Mouse (Mus musculus) CH12F3 (cell line): Measurements from ENCODE around the gene Nt5e.

Source experiments
- in situ Hi-C: fragments of 300-500 bp; cut with MboI; formaldehyde crosslinking; loops from 2 replicates; pipeline ENCODE4 v1.14.3; 2020; ENCODE audit warnings: low sequenced_read_pairs

Gene Nt5e

DNA sequence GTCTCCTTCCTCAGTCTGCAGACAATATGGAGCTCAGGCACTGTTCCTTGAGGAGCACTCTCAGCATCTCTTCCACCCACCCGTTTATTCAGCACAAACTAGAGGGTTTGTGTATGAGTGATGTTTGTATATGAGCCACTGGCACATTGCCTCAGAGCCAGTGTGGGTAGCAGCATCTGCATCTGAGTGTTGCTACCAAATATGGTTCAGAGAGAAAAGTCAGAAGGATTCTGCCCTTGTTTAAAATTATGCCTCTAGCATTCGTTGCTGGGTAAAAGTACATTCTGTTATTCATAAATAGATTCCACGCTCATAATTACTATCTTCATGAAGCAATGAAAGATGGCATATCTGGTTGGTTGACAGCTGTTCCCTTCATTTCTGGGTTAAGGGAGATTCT is 15.7 kb downstream of the Nt5e start:
- in situ Hi-C loops, result no loop called here

DNA sequence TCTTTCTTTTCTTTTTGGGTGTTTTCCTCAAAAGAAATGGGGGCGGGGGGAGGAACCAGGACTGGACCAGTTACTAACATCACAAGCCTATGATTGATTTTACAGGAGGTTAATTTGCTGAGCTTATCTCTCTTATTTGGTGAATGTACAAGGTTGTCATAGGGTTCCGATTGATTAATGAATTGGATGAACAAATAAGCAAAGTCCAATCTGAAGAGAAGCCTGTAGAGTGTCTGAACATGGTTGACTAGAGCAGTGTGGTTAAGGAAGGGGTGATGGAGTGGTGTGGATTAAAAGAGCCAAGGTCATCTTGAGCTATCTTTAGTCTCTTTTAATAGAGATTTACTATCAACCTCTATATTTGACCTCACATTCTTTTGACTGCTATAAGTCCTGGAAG is 17.4 kb downstream of the Nt5e start:
- in situ Hi-C loops, result no loop called here

DNA sequence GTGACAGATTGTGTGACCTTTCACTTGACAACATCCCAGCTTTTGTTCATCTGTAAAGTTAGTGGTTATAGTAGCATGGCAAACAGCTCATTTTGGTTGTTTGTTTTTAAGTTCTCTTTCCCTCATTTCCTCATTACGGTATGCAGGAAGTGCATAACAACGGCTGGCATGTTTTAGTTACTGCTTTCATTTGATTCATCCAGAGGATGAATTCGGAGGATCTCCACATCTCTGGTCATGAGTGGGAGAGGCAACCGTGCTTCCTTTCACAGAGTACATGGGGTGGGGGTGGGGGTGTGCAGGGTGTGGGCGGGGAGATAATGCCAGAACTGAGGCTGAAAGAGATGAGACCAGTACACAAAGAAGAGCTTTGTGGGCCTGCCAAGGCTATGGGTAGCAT is 19.9 kb downstream of the Nt5e start:
- in situ Hi-C loops, result no loop called here

DNA sequence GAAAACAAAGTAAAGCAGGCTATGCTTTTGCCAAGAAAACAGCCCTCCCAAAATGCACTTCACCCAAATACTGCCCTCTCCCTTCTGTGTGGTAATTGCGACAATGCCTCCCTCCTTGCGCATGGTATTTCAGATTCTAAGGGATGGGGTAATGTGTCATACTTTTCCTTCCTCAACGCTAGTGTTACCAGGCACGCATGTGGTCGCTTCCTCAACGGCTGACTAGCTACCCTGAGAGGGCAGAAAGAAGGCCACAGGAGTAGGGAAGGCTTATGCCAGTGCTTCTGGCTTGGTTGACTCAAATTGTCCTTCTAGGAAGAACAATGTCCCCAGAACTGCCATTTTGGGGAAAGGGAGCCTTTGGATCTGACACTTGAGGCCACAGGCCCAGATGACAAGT is 21.6 kb downstream of the Nt5e start:
- in situ Hi-C loops, result no loop called here

DNA sequence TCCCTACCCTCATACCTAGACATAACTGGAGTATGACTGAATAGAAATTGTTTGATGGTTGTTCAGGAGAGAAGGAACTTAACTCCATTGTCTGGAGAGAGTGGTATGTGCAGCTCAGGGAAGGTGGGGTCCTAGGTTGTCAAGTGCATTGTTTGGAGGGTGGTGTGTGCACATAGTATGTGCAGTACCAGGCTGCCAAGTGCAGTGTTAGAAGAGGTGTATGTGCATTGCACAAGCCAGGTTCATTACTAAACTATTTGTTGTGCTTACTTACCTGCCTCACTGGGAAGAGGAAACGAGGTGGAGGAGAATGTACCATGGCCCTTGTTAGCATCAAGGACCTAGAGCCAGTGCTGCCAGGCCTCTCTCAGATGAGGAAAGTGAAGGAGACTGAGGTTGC is 23.3 kb downstream of the Nt5e start:
- in situ Hi-C loops, result no loop called here

DNA sequence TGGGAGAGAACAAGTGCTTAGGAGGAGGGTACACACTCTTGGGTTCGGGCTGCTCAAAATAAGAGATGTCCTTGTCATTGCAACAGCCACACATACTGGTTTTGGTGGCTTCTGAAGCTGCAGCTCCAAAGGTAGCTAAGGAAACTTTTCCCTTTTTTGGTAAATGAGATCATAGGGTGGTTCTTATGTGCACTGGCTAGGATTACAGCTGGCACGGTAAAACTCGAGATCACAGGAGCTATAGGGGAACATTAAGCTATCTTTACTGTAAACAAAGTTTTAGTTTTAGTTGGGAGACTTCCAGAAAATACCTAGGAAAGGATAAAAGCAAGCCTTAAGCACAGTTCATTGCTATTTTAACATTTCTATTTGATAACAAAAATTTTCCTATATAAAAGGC is 24.2 kb downstream of the Nt5e start:
- in situ Hi-C loops, result no loop called here

DNA sequence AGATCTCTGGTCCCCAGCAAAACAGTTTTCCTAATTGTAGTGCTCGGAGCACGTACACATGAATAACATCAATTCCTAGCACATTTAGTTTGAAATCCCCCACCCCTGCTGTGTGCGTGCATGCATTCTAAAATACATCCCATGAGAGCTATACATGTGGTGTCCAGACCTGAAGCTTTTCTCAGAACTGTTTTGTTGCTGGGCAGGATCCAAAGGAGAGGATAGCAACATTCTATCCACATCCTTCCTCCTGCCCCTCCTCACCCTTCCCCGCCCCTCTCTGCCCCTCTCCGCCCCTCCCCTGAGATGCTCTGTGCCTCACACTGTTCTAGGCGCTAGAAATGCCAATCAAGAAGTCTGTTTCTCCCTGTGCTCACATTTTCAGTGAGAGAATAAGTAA is 25.7 kb downstream of the Nt5e start:
- in situ Hi-C loops, result no loop called here

DNA sequence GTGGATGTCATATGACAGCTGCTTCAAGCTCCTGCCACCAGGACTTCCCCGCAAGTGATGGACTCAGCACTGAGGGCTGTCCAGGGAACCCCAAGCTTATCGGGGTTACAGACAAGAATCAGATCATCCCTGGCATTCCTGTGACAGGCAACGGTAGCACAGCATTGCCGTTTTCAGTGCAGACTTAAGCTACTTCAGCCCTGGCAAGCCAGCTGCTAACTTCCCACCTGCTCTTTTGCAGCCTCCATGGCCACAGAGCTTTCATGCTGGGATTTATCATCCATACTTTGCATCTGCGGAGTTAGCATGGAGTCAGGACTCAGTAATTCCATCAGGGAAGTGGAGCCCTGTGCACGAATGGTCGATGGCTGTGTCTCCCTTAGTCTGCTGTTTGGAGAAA is 26.5 kb downstream of the Nt5e start:
- in situ Hi-C loops, result no loop called here

DNA sequence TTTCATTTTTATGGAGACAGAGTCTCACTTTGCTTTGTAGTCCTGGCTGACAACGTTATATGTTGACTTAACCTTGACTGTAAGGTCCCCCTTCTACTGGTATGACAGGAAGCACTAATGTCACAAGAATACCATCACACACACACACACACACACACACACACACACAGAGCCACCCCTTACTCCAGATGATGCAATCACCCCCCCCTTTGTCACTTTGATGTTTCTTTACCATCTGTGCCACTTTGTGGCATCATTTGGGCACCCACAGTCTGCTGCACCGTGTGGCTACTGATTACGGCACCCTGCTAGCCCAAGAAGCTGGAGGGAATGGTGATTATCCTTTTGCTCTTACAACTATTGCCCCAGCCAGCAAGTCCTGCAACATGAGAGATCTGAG is 30.2 kb downstream of the Nt5e start:
- in situ Hi-C loops, result no loop called here

DNA sequence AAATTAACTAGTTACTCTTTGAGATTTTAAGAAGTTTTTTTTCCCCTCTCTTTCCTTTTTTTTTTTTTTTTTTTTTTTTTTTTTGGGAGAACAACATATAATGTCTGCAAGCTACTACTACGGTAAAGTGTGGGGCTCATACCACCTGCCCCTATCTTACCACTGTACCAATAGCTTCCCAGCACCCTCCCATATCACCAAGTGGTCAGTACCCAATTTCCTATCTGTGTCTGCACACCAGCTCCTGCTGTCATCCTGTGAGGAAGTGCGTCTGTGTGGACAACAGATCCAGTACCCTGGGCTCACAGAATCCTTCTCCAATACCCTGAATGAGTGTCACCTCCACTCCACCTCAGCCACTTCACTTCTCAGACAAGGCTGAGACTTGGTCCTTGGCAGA is 32.1 kb downstream of the Nt5e start:
- in situ Hi-C loops, result no loop called here

DNA sequence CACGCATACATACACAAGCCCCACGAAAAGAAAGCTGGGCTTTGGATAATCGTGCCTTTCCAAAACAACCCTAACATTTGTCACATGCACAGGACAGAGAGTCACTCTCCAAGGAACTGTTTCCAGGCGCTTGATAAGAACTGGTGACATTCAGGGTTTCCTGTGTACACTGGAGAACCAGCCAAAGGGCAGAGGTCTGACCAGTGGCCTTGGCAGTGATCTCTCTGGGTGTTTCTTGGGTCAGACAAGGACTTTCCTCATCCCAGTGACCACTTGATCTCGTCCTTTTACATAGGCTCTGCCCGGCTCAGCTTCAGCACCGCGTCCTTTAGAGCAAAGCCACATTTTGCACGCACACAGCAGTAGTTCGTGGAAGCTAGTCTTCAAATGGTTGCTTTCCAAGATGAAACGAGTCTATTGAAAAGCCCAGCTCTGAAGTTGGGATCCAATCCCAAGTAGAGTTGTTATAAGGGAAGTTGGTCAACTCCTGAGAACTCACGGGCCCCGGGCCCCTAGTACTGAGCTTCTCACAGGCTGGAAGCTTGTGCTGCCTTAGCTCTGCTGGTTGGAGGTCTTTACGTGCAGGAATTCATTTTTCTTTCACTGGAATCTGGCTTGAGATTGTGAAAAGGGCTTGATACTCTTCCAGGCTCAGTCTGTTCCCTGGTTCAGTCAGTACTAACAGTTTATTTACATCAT is 34.4 kb downstream of the Nt5e start:
- in situ Hi-C loops, result loop anchor here (10.0 kb wide), 1 partner anchor 117 kb away; no protein-coding TSS in a partner anchor

DNA sequence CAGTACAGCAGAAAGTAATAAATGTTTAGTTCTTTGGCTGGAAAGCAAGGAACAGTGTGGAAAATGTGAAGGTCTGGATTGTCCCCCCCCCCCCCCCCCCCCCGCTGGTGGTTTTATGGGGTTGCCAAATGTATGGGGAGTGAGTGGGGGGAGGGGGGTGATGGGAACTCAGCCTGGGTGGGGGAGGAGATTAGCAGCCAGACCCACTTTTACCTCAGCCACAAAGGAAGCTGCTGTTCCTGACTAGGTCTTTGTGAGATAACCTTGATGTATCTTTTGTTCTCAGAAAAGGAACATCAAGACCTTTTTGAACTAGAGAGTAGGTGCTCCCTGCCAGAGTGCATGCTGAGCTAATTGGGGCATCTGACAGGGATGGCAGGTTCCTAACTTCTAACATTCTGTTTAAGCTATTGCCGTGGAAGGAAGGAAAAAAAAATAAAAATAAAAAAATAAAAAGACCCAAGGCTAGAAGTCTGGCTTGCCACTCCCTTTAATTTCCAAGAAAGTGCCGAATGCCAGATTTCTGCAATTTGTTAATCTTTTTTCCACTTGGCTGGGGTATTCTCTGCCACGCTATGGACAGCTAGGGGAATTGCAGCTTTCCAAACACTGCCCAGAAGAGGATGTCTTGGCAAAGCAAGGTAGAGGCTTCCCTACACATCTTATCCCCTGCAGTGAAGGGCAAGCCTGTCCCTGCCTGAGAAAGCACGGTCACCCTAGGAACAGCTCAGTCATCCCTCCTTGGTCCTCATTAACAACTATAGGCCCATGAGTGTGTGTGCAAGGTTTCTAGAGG is 35.3 kb downstream of the Nt5e start:
- in situ Hi-C loops, result loop anchor here (10.0 kb wide), 1 partner anchor 117 kb away; no protein-coding TSS in a partner anchor

DNA sequence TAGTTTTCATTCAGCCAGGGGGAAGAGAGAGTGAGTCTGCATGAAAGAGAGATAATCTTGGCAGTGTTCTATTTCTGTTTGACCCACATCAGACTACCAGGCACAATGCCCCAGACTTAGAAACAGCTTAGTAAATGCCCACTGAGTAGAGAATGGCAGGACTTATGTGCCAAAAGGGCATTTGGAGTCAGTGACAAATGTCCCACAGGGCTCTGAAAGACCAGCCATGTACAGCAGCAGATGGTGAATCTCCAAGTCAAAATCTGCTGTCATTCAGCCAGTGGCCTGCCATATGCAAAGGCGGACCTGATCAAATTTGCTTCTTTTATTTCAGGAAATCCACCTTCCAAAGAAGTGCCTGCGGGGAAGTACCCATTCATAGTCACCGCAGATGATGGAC is 36.1 kb downstream of the Nt5e start:
- in situ Hi-C loops, result loop anchor here (10.0 kb wide), 1 partner anchor 118 kb away; no protein-coding TSS in a partner anchor

DNA sequence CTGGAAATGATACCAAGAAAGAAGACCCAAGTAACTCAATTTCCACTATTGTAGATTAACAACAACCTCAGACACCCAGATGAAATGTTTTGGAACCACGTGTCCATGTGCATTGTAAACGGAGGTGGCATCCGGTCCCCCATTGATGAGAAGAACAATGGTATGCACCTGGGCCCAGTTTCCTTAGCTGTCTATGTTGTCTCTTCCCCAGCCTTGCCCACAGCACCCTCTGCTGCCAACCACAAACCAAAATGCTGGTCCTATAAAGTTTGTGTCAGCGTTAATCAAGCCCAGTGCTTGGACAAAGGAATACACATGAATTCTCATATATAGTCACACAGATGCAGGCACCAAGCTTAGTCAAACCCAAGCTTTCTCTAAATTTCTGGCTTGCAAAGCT is 39.3 kb downstream of the Nt5e start:
- in situ Hi-C loops, result loop anchor here (10.0 kb wide), 1 partner anchor 122 kb away; no protein-coding TSS in a partner anchor

DNA sequence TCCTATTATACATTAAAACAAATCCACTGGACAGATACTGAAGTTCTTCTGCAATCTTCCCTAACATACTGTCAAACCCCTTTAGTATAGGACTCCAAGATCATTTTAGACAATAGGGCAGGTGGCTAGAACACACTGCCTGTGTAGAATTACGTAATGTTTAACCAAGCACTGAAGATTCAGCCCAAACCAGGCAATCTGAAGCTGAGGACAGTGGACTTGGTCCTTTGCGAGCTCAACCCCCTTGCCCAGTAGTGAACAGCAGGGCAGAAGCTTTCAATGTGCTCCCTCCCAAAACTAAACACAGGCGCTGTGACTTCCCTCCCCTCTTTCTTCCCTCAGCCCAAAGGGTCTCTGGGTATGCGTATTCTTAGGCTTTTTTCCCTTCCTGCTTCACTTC is 39.8 kb downstream of the Nt5e start:
- in situ Hi-C loops, result loop anchor here (10.0 kb wide), 1 partner anchor 122 kb away; no protein-coding TSS in a partner anchor

DNA sequence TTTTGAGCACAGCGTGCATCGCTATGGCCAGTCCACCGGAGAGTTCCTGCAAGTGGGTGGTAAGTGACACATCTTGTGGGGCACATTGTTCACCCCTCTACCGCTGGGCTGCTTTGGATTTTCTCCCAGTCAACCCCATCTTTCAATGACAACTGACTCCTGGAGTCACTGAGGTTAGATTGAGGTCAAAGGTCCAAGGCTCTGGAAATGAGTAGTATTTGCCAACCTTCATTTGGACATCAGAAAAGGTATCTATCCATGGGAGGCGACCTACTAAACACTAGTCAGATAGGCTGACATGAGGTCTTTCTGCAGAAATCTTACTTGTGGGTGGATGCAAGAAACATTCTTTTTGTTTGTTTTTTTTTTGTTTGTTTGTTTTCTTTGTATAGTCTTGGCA is 40.3 kb downstream of the Nt5e start:
- in situ Hi-C loops, result loop anchor here (10.0 kb wide), 1 partner anchor 123 kb away; no protein-coding TSS in a partner anchor

DNA sequence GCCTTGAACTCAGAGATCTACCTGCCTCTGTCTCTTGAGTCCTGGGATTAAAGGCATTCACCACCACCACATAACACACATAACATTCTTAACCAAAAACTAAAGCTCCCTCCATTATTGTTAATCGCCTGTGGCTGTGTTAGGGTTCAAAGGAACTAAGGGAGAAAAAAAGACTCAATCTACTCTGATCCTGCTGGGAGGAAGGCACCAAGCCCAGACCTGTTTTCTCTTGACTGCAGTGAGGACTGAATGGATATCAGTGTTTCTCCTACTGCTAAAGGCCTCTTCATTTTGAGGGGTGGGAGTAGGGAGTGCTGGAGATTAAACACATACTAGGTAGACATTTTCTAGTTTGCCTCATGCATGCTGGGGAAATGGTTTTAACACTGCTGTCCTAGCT is 40.8 kb downstream of the Nt5e start:
- in situ Hi-C loops, result loop anchor here (10.0 kb wide), 1 partner anchor 123 kb away; no protein-coding TSS in a partner anchor

DNA sequence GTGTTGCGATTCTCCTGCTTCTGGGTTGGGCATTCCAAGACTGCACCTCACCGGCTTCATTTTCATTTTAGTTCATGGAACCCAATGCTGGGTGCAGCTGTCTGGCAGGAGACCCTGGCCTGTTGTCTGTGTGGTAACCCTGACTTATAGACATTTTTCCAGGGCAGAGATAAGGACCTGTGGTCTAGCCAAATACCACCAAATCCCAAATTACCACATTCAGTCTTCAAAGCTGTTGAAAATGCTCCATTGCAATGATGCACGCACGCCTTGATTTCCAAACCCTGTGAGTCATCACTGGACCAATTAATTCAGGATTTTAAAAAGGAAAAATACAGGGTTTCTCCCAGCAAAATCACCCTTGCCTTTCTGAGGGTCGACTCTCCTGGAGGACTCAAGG is 41.5 kb downstream of the Nt5e start:
- in situ Hi-C loops, result loop anchor here (10.0 kb wide), 1 partner anchor 124 kb away; no protein-coding TSS in a partner anchor

DNA sequence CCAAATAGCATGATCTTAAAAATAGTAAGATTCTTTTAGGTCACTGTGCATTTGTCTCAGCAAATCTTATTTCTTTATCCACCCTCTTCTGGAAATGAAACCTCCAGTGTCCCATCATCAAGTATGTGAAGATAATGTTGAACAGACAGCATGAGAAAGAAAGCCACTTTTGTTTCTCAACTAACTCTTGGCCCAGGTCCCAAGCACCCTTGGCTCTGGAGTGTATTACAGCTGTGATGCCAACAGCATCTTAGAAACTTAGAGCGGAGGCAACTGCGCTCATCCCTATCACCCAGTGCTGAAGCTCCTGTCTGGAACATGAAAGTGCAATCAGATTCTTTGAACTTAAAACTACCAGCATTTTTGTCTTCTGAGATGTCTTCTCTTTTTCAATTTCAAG is 42.7 kb downstream of the Nt5e start:
- in situ Hi-C loops, result loop anchor here (10.0 kb wide), 1 partner anchor 125 kb away; no protein-coding TSS in a partner anchor

DNA sequence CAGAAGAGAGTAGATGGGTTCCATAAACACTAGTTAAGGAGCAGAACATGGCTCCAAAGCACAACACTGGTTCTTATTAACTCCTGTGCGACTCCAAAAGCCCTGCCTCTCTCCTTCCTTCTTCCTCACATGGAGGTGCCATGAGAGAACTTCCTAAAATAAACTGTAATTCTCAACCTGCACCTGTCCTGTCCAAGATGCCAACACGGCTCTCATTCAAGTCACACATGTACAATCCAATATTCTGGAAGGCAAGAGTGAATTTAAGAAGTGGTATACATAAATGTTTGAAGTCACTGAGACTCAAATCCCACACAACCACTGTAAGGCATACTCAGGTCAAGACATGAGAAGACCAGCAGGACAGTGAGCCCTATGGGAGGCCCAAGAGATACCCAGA is 44.2 kb downstream of the Nt5e start:
- in situ Hi-C loops, result no loop called here

DNA sequence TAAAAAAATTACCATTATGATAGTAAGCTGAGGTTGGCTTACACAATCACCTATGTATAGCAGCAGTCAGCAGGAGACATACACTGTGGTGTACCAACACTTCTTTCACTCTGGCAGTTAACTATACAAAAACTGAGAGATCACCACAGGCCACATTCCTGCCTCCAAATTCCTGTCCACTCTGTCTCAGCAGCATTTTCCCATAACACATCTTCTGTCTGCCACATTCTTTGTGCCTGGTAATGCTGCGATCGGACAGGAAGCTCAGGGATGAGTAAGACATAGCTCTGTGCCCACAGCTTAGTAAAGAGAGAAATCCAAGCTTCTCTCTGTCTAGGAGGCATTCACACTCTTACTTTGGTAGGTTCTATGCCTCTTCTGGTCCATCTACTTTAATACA is 46.0 kb downstream of the Nt5e start:
- in situ Hi-C loops, result no loop called here

DNA sequence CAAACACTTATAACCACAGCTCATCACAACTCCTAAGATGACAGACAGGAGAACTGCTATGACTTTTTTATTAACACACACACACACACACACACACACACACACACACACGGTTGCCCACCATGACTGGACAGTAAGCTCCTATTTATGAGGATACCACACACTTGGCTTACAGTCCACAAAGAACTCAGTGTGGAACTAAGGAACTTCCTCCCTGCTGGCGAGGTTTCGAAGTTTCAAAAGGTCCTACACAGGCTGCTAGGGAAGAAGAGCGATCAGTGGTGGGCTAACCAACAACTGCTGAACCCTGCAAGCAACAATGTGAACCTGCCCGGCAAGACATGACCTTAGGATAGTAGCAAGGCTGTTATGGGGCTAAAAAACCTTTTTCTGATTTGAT is 50.5 kb downstream of the Nt5e start:
- in situ Hi-C loops, result no loop called here
